In the genomic region with DNA sequence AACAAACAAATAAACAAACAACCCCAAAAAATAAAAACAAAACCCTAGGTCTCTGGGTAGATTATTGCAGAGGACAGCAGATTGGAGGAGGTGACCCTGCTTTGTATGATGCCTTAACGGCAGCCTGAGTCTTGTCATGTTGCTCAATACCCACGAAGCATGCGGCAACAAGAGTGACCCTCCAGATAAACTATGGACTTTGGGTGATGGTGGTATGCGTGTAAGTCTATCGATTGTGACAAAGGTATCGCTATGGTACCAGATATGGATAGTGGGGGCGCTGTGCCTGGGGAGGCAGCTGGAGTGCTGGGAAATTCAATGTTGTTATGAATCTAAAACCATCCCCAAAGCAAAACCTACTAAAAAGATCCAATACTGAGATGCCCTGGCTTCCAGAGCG, we compare ENCODE assay signal across 14 mouse cellular contexts. TPM values are rescaled to one million over a fixed set of nuclear protein-coding genes. Genes with fewer than 3 reads are reported as not detected.
DNase-seq lines count a peak whose midpoint lies in the region; ATAC-seq and TF ChIP-seq lines count a peak whose summit lies in the region.
"Had no signal": no experiment of that assay in that cellular context is flagged by ENCODE, and none has a peak within 500 bp of the region (broad histone marks: within the 10 kb centered on the region; RNA-seq: fewer than 3 reads in every experiment).

No protein-coding gene starts in this region.

- no peak for TF ChIP-seq POLR2A in lung, adult 2 months (IDR thresholded peaks at IDR 0.05; ENCODE audit: borderline replicate concordance, extremely low read depth, low read depth, low read length)

- H3K4me1 ChIP-seq in heart, embryonic 10.5 days, result peaks cover 47% of the 10 kb centered on the region
- peaks cover 21% of the 10 kb centered on the region for H3K4me1 ChIP-seq in lung, embryonic 14.5 days (ENCODE audit: insufficient read depth)
- H3K4me1 ChIP-seq in lung, adult 2 months (ENCODE audit: control insufficient read depth, insufficient read depth, low read length), result no peaks in the 10 kb centered on the region
- peaks cover 22% of the 10 kb centered on the region for H3K4me1 ChIP-seq in liver, embryonic 13.5 days (replicated peaks)

- H3K36me3 ChIP-seq in heart, embryonic 10.5 days, result no peaks in the 10 kb centered on the region
- H3K36me3 ChIP-seq in lung, embryonic 14.5 days (ENCODE audit: insufficient read depth), result no peaks in the 10 kb centered on the region
- no peaks in the 10 kb centered on the region for H3K36me3 ChIP-seq in liver, embryonic 13.5 days
- H3K36me3 ChIP-seq: hindbrain, embryonic 15.5 days; limb, embryonic 12.5 days; midbrain, embryonic 15.5 days had no signal

- H3K27ac ChIP-seq in heart, embryonic 10.5 days, result peak overlapping the region; percentile 88; the same call in 1 of the 2 replicates
- peak overlapping the region; percentile 75 for H3K27ac ChIP-seq in lung, embryonic 14.5 days (ENCODE audit: low read depth)
- H3K27ac ChIP-seq in liver, embryonic 13.5 days, result peak overlapping the region; percentile 55
- H3K27ac ChIP-seq: midbrain, embryonic 15.5 days had no signal

- H3K9me3 ChIP-seq in heart, embryonic 10.5 days, result no peaks in the 10 kb centered on the region
- H3K9me3 ChIP-seq in lung, embryonic 14.5 days (ENCODE audit: low read depth, low read length), result no peaks in the 10 kb centered on the region
- H3K9me3 ChIP-seq in liver, embryonic 13.5 days (replicated peaks), result no peaks in the 10 kb centered on the region
- H3K9me3 ChIP-seq: hindbrain, embryonic 15.5 days; limb, embryonic 12.5 days; midbrain, embryonic 15.5 days had no signal

- no peak for DNase-seq in heart, embryonic 10.5 days (ENCODE audit: low spot score)
- no peak for DNase-seq in heart, postnatal 14 days
- no peak for DNase-seq in lung, embryonic 14.5 days
- no peak for DNase-seq in lung, adult 2 months
- DNase-seq in liver, embryonic 13.5 days, result no peak
- DNase-seq in yolk sac, embryonic 10.5 days (ENCODE audit: low spot score), result peak; percentile 69
- no peak for DNase-seq in left cerebral cortex, adult 9 months (ENCODE audit: low spot score in 2 of 2)
- no peak for DNase-seq in gastrocnemius, adult 8-10 months (ENCODE audit: low spot score in 2 of 2)
- DNase-seq: cerebellum, adult 18-20 months; spleen, adult 18-20 months; thymus, postnatal 36 days had no signal

- WGBS in heart, embryonic 10.5 days, result 90% methylated on average over 8 of the region's 8 CpGs
- 69% methylated on average over 8 of the region's 8 CpGs for WGBS in lung, embryonic 14.5 days
- 71% methylated on average over 8 of the region's 8 CpGs for WGBS in lung, adult 2 months
- 63% methylated on average over 8 of the region's 8 CpGs for WGBS in liver, embryonic 13.5 days (ENCODE audit: insufficient replicate concordance)

- 0 out of 2 replicates have a peak overlapping the region, but pooled peaks have one; percentile 23 for H3K4me2 ChIP-seq in lung, embryonic 14.5 days
- no peak overlapping the region for H3K4me2 ChIP-seq in liver, embryonic 13.5 days
- H3K4me2 ChIP-seq: hindbrain, embryonic 15.5 days; midbrain, embryonic 15.5 days had no signal

- H3K4me3 ChIP-seq in heart, embryonic 10.5 days, result no peak overlapping the region
- H3K4me3 ChIP-seq in lung, embryonic 14.5 days (ENCODE audit: low read depth, low read length), result no peak overlapping the region
- H3K4me3 ChIP-seq in lung, adult 2 months (replicated peaks; ENCODE audit: extremely low read depth, low read depth, low read length), result no peak overlapping the region
- no peak overlapping the region for H3K4me3 ChIP-seq in liver, embryonic 13.5 days (replicated peaks)
- H3K4me3 ChIP-seq: hindbrain, embryonic 15.5 days; limb, embryonic 12.5 days; midbrain, embryonic 15.5 days had no signal

- no peak overlapping the region for H3K9ac ChIP-seq in lung, embryonic 14.5 days
- H3K9ac ChIP-seq in liver, embryonic 13.5 days, result no peak overlapping the region
- H3K9ac ChIP-seq: hindbrain, embryonic 15.5 days; limb, embryonic 12.5 days; midbrain, embryonic 15.5 days had no signal

- H3K27me3 ChIP-seq in heart, embryonic 10.5 days (ENCODE audit: insufficient read depth, poor library complexity, severe bottlenecking), result no peaks in the 10 kb centered on the region
- H3K27me3 ChIP-seq in lung, embryonic 14.5 days (ENCODE audit: insufficient read depth, low read length), result no peaks in the 10 kb centered on the region
- no peaks in the 10 kb centered on the region; the same call in 1 of the 2 replicates for H3K27me3 ChIP-seq in liver, embryonic 13.5 days
- H3K27me3 ChIP-seq: hindbrain, embryonic 15.5 days; limb, embryonic 12.5 days; midbrain, embryonic 15.5 days had no signal

- intact Hi-C loops in heart, postnatal 14 days (cut with DNase I), result no loop called here

- TF ChIP-seq CTCF in lung, embryonic 14.5 days (IDR thresholded peaks at IDR 0.05; ENCODE audit: low read depth), result 0 out of 2 replicates have a peak, but pooled peaks have one; percentile 3
- TF ChIP-seq CTCF in lung, adult 2 months (IDR thresholded peaks at IDR 0.05; ENCODE audit: insufficient read depth, low read length), result no peak

- ATAC-seq in lung, embryonic 14.5 days (ENCODE audit: insufficient read depth), result no peak
- ATAC-seq in liver, embryonic 13.5 days (ENCODE audit: low read depth), result no peak
- ATAC-seq: midbrain, embryonic 15.5 days had no signal

RNA-seq across cellular contexts. Expression of a gene that starts 55.4 kb away (rescaled TPM):
- 15.3 and 25.7 TPM in 2 replicates for polyA plus RNA-seq in heart, embryonic 10.5 days (2016; fragmentation: Nextera tagmentation; extraction: Ambion mirVana)
- total RNA-seq in heart, postnatal 14 days (2021), result 10 to 100 TPM; 38.4 to 44.5 TPM
- polyA plus RNA-seq in lung, embryonic 14.5 days (2014; fragmentation: Nextera tagmentation; extraction: Ambion mirVana), result 41.5 and 48.3 TPM in 2 replicates
- 53.7 and 85.0 TPM in 2 replicates for polyA plus RNA-seq in lung, adult 2 months (2012; rRNA removed)
- polyA plus RNA-seq in liver, embryonic 13.5 days (2015; fragmentation: Nextera tagmentation; extraction: Ambion mirVana), result 12.8 and 15.4 TPM in 2 replicates
- 10 to 100 TPM; 12.1 to 28.7 (median 15.0) TPM for total RNA-seq in gastrocnemius, adult 8-10 months (2022)
